Comparison of ENCODE assay signal across 8 mouse cellular contexts in genomic region chr11:23307566-23307920, GRCm38 (mm10). TPM values are rescaled to one million over a fixed set of nuclear protein-coding genes. Genes with fewer than 3 reads are reported as not detected.
A peak's percentile ranks its signal among the peaks of the same experiment; 100 is the strongest.
DNase-seq lines count a peak whose midpoint lies in the region; ATAC-seq and TF ChIP-seq lines count a peak whose summit lies in the region.

No protein-coding gene starts in this region.

- WGBS in kidney, embryonic 15.5 days: 2% methylated on average over 6 of the region's 6 CpGs
- WGBS in bone marrow, adult 2 months: 1% methylated on average over 6 of the region's 6 CpGs
- 2% methylated on average over 6 of the region's 6 CpGs for WGBS in hindbrain, embryonic 15.5 days
- WGBS in midbrain, embryonic 16.5 days: under 1% methylated on average over 6 of the region's 6 CpGs

- H3K9ac ChIP-seq in kidney, embryonic 15.5 days: peak overlapping the region; percentile 96
- H3K9ac ChIP-seq in hindbrain, embryonic 15.5 days: peak overlapping the region; percentile 88
- H3K9ac ChIP-seq in midbrain, embryonic 16.5 days (ENCODE audit: low read depth, low read length): peak overlapping the region; percentile 92

- H3K4me3 ChIP-seq in kidney, embryonic 15.5 days (replicated peaks): peak overlapping the region; percentile 98
- peak overlapping the region; percentile 77 for H3K4me3 ChIP-seq in bone marrow, adult 2 months (replicated peaks; ENCODE audit: control insufficient read depth, low read depth, low read length)
- peak overlapping the region; percentile 86 for H3K4me3 ChIP-seq in hindbrain, embryonic 15.5 days
- peak overlapping the region; percentile 95 for H3K4me3 ChIP-seq in midbrain, embryonic 16.5 days (ENCODE audit: low read depth, low read length)

- H3K27me3 ChIP-seq in kidney, embryonic 15.5 days: no peaks in the 10 kb centered on the region
- H3K27me3 ChIP-seq in hindbrain, embryonic 15.5 days: no peaks in the 10 kb centered on the region
- no peaks in the 10 kb centered on the region for H3K27me3 ChIP-seq in midbrain, embryonic 16.5 days (ENCODE audit: control insufficient read depth, insufficient read depth, low read depth, low read length)

- H3K4me1 ChIP-seq in kidney, embryonic 15.5 days: peaks cover 15% of the 10 kb centered on the region
- no peaks in the 10 kb centered on the region for H3K4me1 ChIP-seq in bone marrow, adult 2 months (ENCODE audit: control insufficient read depth, insufficient read depth, low read length)
- peaks cover 22% of the 10 kb centered on the region for H3K4me1 ChIP-seq in hindbrain, embryonic 15.5 days (replicated peaks)
- peaks cover 22% of the 10 kb centered on the region for H3K4me1 ChIP-seq in midbrain, embryonic 16.5 days (ENCODE audit: control insufficient read depth, insufficient read depth, low read length)

- peak overlapping the region; percentile 65 for H3K4me2 ChIP-seq in kidney, embryonic 15.5 days
- peak overlapping the region; percentile 63 for H3K4me2 ChIP-seq in hindbrain, embryonic 15.5 days
- peak overlapping the region; percentile 42 for H3K4me2 ChIP-seq in midbrain, embryonic 16.5 days (ENCODE audit: low read length)

- TF ChIP-seq POLR2A in bone marrow, adult 2 months (IDR thresholded peaks at IDR 0.05; ENCODE audit: borderline replicate concordance, control insufficient read depth, low read depth, low read length): no peak

- peaks cover 10% of the 10 kb centered on the region for H3K36me3 ChIP-seq in kidney, embryonic 15.5 days
- H3K36me3 ChIP-seq in hindbrain, embryonic 15.5 days: no peaks in the 10 kb centered on the region
- no peaks in the 10 kb centered on the region for H3K36me3 ChIP-seq in midbrain, embryonic 16.5 days (ENCODE audit: control insufficient read depth, insufficient read depth, low read length)

- TF ChIP-seq CTCF in bone marrow, adult 2 months (IDR thresholded peaks at IDR 0.05; ENCODE audit: control insufficient read depth, insufficient read depth, low read length): no peak

- ATAC-seq in kidney, embryonic 15.5 days (replicated peaks; ENCODE audit: low FRiP score): no peak
- ATAC-seq in hindbrain, embryonic 15.5 days (ENCODE audit: low FRiP score, low read depth): no peak
- no peak for ATAC-seq in midbrain, embryonic 16.5 days

- DNase-seq in kidney, postnatal 14 days: no peak
- no peak for DNase-seq in right cerebral cortex, adult 2 months (ENCODE audit: low spot score in 2 of 2)
- DNase-seq in frontal cortex, postnatal 10 days (ENCODE audit: low spot score in 2 of 2): no peak
- DNase-seq in ovary, postnatal 14 days (ENCODE audit: low spot score): no peak

- H3K9me3 ChIP-seq in kidney, embryonic 15.5 days (replicated peaks): no peaks in the 10 kb centered on the region
- no peaks in the 10 kb centered on the region for H3K9me3 ChIP-seq in hindbrain, embryonic 15.5 days
- no peaks in the 10 kb centered on the region for H3K9me3 ChIP-seq in midbrain, embryonic 16.5 days (replicated peaks; ENCODE audit: control insufficient read depth, low read length, poor library complexity, severe bottlenecking)

- peak overlapping the region; percentile 99 for H3K27ac ChIP-seq in kidney, embryonic 15.5 days
- H3K27ac ChIP-seq in bone marrow, adult 2 months (ENCODE audit: control insufficient read depth, insufficient read depth, low read depth, low read length, poor library complexity): no peak overlapping the region
- H3K27ac ChIP-seq in hindbrain, embryonic 15.5 days (replicated peaks): peak overlapping the region; percentile 100
- H3K27ac ChIP-seq in midbrain, embryonic 16.5 days (ENCODE audit: low read length): peak overlapping the region; percentile 99

RNA-seq across cellular contexts. Expression of gene Usp34, which starts 0.8 kb away (rescaled TPM):
- polyA plus RNA-seq in kidney, embryonic 15.5 days (2015; fragmentation: Nextera tagmentation; extraction: Ambion mirVana): 25.6 and 27.5 TPM in 2 replicates
- 14.6 and 23.5 TPM in 2 replicates for polyA plus RNA-seq in bone marrow, adult 2 months (2011; ENCODE audit: insufficient read depth, insufficient read length, low replicate concordance, missing spikeins)
- polyA plus RNA-seq in hindbrain, embryonic 15.5 days (2015; fragmentation: Nextera tagmentation; extraction: Ambion mirVana): 28.4 and 30.5 TPM in 2 replicates
- polyA plus RNA-seq in midbrain, embryonic 16.5 days (2015; fragmentation: Nextera tagmentation; extraction: Ambion mirVana): 32.3 and 35.1 TPM in 2 replicates

RNA-seq across cellular contexts. Expression of gene Xpo1, which starts 51.7 kb away (rescaled TPM):
- 102 and 109 TPM in 2 replicates for polyA plus RNA-seq in kidney, embryonic 15.5 days (2015; fragmentation: Nextera tagmentation; extraction: Ambion mirVana)
- polyA plus RNA-seq in bone marrow, adult 2 months (2011; ENCODE audit: insufficient read depth, insufficient read length, low replicate concordance, missing spikeins): 60.6 and 77.8 TPM in 2 replicates
- 67.6 and 71.7 TPM in 2 replicates for polyA plus RNA-seq in hindbrain, embryonic 15.5 days (2015; fragmentation: Nextera tagmentation; extraction: Ambion mirVana)
- 69.7 and 80.6 TPM in 2 replicates for polyA plus RNA-seq in midbrain, embryonic 16.5 days (2015; fragmentation: Nextera tagmentation; extraction: Ambion mirVana)
